Mouse (Mus musculus): Measurements from ENCODE around the gene Cpne5.
"Not testable (repeated sequence)": the region's sequence is repeated elsewhere in the genome, so short reads cannot be mapped to it uniquely, and the experiment has no call there.

DNA sequence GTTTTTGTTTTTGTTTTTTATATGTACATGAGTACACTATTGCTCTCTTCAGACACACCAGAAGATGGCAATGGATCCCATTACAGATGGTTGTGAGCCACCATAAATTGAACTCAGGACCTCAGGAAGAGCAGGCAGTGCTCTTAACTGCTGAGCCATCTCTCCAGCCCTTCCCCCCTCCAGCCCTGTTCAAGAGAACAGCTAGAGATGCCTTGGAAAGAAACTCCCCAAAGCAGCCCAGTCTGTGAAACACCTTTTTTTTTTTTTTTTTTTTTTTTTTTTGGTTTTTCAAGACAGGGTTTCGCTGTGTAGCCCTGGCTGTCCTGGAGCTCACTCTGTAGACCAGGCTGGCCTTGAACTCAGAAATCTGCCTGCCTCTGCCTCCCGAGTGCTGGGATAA, 29.1 kb upstream of the Cpne5 start:
- not testable (repeated sequence) for TF ChIP-seq CTCF (IDR thresholded peaks at IDR 0.05; ENCODE audit: low read depth, low read length); POLR2A (IDR thresholded peaks at IDR 0.05; ENCODE audit: borderline replicate concordance, low read depth, low read length)

All from bone marrow macrophage, adult 2 months (primary cell).